In the genomic region with DNA sequence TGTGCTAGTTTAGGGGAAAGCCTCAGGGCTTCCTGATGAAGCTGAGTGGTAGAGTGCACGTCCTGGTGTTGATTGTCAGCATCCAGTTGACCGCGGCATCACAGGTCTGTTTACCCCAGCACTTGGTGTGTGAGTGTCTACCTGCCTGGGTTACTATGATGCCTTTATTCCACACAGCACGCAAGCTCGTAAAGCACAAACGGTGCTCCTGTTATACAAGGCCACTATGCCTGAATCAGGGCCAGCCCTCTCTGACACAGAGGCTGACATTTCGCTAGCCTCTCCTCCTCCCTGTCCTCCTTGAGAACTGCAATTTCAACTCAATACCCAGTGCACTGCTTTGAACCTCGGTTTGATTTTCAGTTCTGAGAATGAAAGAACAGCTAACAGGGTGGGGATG, we compare ENCODE assay signal across 9 mouse cellular contexts. TPM values are rescaled to one million over a fixed set of nuclear protein-coding genes. Genes with fewer than 3 reads are reported as not detected.
A peak's percentile ranks its signal among the peaks of the same experiment; 100 is the strongest.
DNase-seq lines count a peak whose midpoint lies in the region; ATAC-seq and TF ChIP-seq lines count a peak whose summit lies in the region.
"Had no signal": no experiment of that assay in that cellular context is flagged by ENCODE, and none has a peak within 500 bp of the region (broad histone marks: within the 10 kb centered on the region; RNA-seq: fewer than 3 reads in every experiment).

No protein-coding gene starts in this region.

- no peaks in the 10 kb centered on the region for H3K27me3 ChIP-seq in kidney, adult 2 months (replicated peaks; ENCODE audit: control insufficient read depth, insufficient read depth, low read length)
- peaks cover 4% of the 10 kb centered on the region; the same call in 1 of the 2 replicates for H3K27me3 ChIP-seq in limb, embryonic 13.5 days

- TF ChIP-seq POLR2A in kidney, adult 2 months (IDR thresholded peaks at IDR 0.05; ENCODE audit: low read depth, low read length), result no peak

- no peak for TF ChIP-seq CTCF in kidney, adult 2 months (conservative IDR thresholded peaks at IDR 0.05; ENCODE audit: insufficient read depth, insufficient read length, low read depth, low read length)

- peaks cover 47% of the 10 kb centered on the region for H3K4me1 ChIP-seq in kidney, adult 2 months (ENCODE audit: control insufficient read depth, insufficient read depth, low read length)
- H3K4me1 ChIP-seq in limb, embryonic 13.5 days, result peaks cover 61% of the 10 kb centered on the region

- peak; percentile 24 for ATAC-seq in activated CD4-positive, CD25-positive, alpha-beta regulatory T cell, adult 4 months
- ATAC-seq in limb, embryonic 13.5 days (ENCODE audit: low FRiP score, low read depth), result no peak

- H3K27ac ChIP-seq in kidney, adult 2 months (ENCODE audit: insufficient read depth, low read depth, low read length), result peak overlapping the region; percentile 9; the same call in 1 of the 2 replicates
- H3K27ac ChIP-seq in limb, embryonic 13.5 days, result peak overlapping the region; percentile 10; the same call in 1 of the 2 replicates

- H3K4me3 ChIP-seq in kidney, adult 2 months (ENCODE audit: insufficient read depth, low read depth, low read length), result no peak overlapping the region
- H3K4me3 ChIP-seq in limb, embryonic 13.5 days, result no peak overlapping the region

- H3K4me2 ChIP-seq in limb, embryonic 13.5 days (replicated peaks), result no peak overlapping the region
- H3K4me2 ChIP-seq: midbrain, embryonic 11.5 days had no signal

- peak; percentile 83 for DNase-seq in adrenal gland, adult 2 months
- DNase-seq in adrenal gland, adult 18-20 months (ENCODE audit: low spot score in 2 of 2), result no peak
- peak; percentile 32 for DNase-seq in kidney, adult 2 months
- DNase-seq in kidney, adult 18-20 months, result no peak
- no peak for DNase-seq in frontal cortex, postnatal 14 days (ENCODE audit: low spot score in 2 of 2)
- DNase-seq in cerebellum, adult 11 months, result no peak

- 31% methylated on average over 8 of the region's 8 CpGs for WGBS in kidney, adult 2 months
- WGBS in limb, embryonic 13.5 days, result 52% methylated on average over 8 of the region's 8 CpGs

- H3K9me3 ChIP-seq in limb, embryonic 13.5 days, result no peaks in the 10 kb centered on the region

- H3K9ac ChIP-seq in limb, embryonic 13.5 days, result peak overlapping the region; percentile 45; the same call in 1 of the 2 replicates

- no peaks in the 10 kb centered on the region for H3K36me3 ChIP-seq in kidney, adult 2 months (ENCODE audit: control insufficient read depth, insufficient read depth, low read length)
- no peaks in the 10 kb centered on the region for H3K36me3 ChIP-seq in limb, embryonic 13.5 days

RNA-seq across cellular contexts. Expression of gene Gm5475, which starts 2.6 kb away (rescaled TPM):
- not detected for total RNA-seq in adrenal gland, adult 2 months (2021)
- polyA plus RNA-seq in adrenal gland, adult 2 months (2012; rRNA removed), result 0.06 and 0.19 TPM in 2 replicates
- not detected for total RNA-seq in adrenal gland, adult 18-20 months (2021)
- 1.2 TPM in 2 replicates for polyA plus RNA-seq in kidney, adult 2 months (2012; rRNA removed)
- polyA plus RNA-seq in activated CD4-positive, CD25-positive, alpha-beta regulatory T cell, adult 4 months (2017; shearing (Covaris generic)), result under 1 TPM in 1 of 2 experiments, not detected in 1; 0.33 TPM
- polyA plus RNA-seq in limb, embryonic 13.5 days (2015; fragmentation: Nextera tagmentation; extraction: Ambion mirVana), result 0.05 TPM in 1 of 2 replicates, not detected in the other
- polyA plus RNA-seq: midbrain, embryonic 11.5 days had no signal

RNA-seq across cellular contexts. Expression of gene Slc11a2, which starts 5.6 kb away (rescaled TPM):
- total RNA-seq in adrenal gland, adult 2 months (2021), result 100 to 1,000 TPM; 116 to 132 TPM
- polyA plus RNA-seq in adrenal gland, adult 2 months (2012; rRNA removed), result 55.2 and 65.0 TPM in 2 replicates
- 100 to 1,000 TPM; 110 to 132 TPM for total RNA-seq in adrenal gland, adult 18-20 months (2021)
- 97.1 and 109 TPM in 2 replicates for polyA plus RNA-seq in kidney, adult 2 months (2012; rRNA removed)
- 10 to 100 TPM; 22.8 TPM for polyA plus RNA-seq in activated CD4-positive, CD25-positive, alpha-beta regulatory T cell, adult 4 months (2017; shearing (Covaris generic))
- 18.7 and 25.3 TPM in 2 replicates for polyA plus RNA-seq in limb, embryonic 13.5 days (2015; fragmentation: Nextera tagmentation; extraction: Ambion mirVana)

RNA-seq across cellular contexts. Expression of gene Letmd1, which starts 49.5 kb away (rescaled TPM):
- 100 to 1,000 TPM; 172 to 181 TPM for total RNA-seq in adrenal gland, adult 2 months (2021)
- 118 and 132 TPM in 2 replicates for polyA plus RNA-seq in adrenal gland, adult 2 months (2012; rRNA removed)
- total RNA-seq in adrenal gland, adult 18-20 months (2021), result 100 to 1,000 TPM; 147 to 279 TPM
- 79.0 and 79.8 TPM in 2 replicates for polyA plus RNA-seq in kidney, adult 2 months (2012; rRNA removed)
- 10 to 100 TPM; 31.4 to 33.0 TPM for polyA plus RNA-seq in activated CD4-positive, CD25-positive, alpha-beta regulatory T cell, adult 4 months (2017; shearing (Covaris generic))
- polyA plus RNA-seq in limb, embryonic 13.5 days (2015; fragmentation: Nextera tagmentation; extraction: Ambion mirVana), result 34.1 and 34.3 TPM in 2 replicates

RNA-seq across cellular contexts. Expression of gene Higd1c, which starts 55.0 kb away (rescaled TPM):
- total RNA-seq in adrenal gland, adult 2 months (2021), result under 1 TPM in 1 of 2 experiments, not detected in 1; 0.69 TPM
- polyA plus RNA-seq in adrenal gland, adult 2 months (2012; rRNA removed), result 0.28 TPM in 1 of 2 replicates, not detected in the other
- total RNA-seq in adrenal gland, adult 18-20 months (2021), result not detected
- polyA plus RNA-seq in kidney, adult 2 months (2012; rRNA removed), result 0.97 and 2.0 TPM in 2 replicates
- polyA plus RNA-seq in activated CD4-positive, CD25-positive, alpha-beta regulatory T cell, adult 4 months (2017; shearing (Covaris generic)), result not detected
- not detected in 2 replicates for polyA plus RNA-seq in limb, embryonic 13.5 days (2015; fragmentation: Nextera tagmentation; extraction: Ambion mirVana)
- polyA plus RNA-seq: midbrain, embryonic 11.5 days had no signal

Comparison
In these comparisons a context has a peak if more than half of its experiments do, and no peak if none do; other contexts are left out.
1. DNase-seq: peak in adrenal gland, adult 2 months (single experiment) and kidney, adult 2 months (single experiment); none in adrenal gland, adult 18-20 months (0 of 2), kidney, adult 18-20 months (single experiment), frontal cortex, postnatal 14 days (0 of 2) and cerebellum, adult 11 months (single experiment).